ENCODE assay signal across 7 mouse cellular contexts in the genomic region with DNA sequence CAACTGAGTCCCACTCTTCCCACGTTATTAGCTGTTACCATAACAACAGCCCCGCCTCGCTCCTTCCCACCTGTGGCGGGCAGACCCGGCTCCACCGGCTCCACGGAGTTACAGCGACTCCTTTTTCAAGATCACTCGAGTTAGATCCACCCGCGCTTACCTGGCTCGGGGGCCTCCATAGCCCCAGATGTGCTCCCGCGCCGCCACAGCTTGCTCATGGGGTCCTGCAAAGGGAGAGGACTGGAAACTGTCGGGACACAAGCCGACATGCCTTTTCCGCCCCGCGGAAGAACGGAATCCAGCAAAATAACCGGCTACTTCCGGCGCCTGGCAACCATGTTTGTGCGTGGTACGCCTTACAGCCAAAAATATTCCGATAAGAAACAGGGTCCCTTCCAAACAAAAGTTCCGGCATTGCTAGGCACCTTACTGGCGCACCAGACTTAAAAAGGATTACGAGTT. TPM values are rescaled to one million over a fixed set of nuclear protein-coding genes. Genes with fewer than 3 reads are reported as not detected.
DNase-seq lines count a peak whose midpoint lies in the region; ATAC-seq lines count a peak whose summit lies in the region.

No protein-coding gene starts in this region.

- ATAC-seq in intestine, embryonic 14.5 days (replicated peaks; ENCODE audit: low FRiP score, low TSS enrichment, low read depth) = 0 out of 2 replicates have a peak, but pooled peaks have one; percentile 12

- peaks cover 26% of the 10 kb centered on the region; the same call in 1 of the 2 replicates for H3K4me1 ChIP-seq in intestine, embryonic 14.5 days (replicated peaks; ENCODE audit: control insufficient read depth, insufficient read depth, low read length)
- peaks cover 47% of the 10 kb centered on the region for H3K4me1 ChIP-seq in midbrain, embryonic 10.5 days

- H3K4me2 ChIP-seq in intestine, embryonic 14.5 days (ENCODE audit: low read length) = peak overlapping the region; percentile 84

- under 1% methylated on average over 30 of the region's 30 CpGs for WGBS in intestine, embryonic 14.5 days
- WGBS in midbrain, embryonic 10.5 days = under 1% methylated on average over 30 of the region's 30 CpGs

- H3K4me3 ChIP-seq in intestine, embryonic 14.5 days (ENCODE audit: low read depth, low read length) = peak overlapping the region; percentile 67
- H3K4me3 ChIP-seq in midbrain, embryonic 10.5 days = peak overlapping the region; percentile 89

- no peaks in the 10 kb centered on the region for H3K9me3 ChIP-seq in intestine, embryonic 14.5 days (ENCODE audit: control insufficient read depth, low read length)
- no peaks in the 10 kb centered on the region for H3K9me3 ChIP-seq in midbrain, embryonic 10.5 days (replicated peaks)

- intact Hi-C loops in gastrocnemius, postnatal 14 days (cut with DNase I; ENCODE audit: low total_unique reads) = no loop called here
- intact Hi-C loops in left cerebral cortex, postnatal 25 days (cut with DNase I) = no loop called here

- H3K36me3 ChIP-seq in intestine, embryonic 14.5 days (ENCODE audit: control insufficient read depth, insufficient read depth, low read length) = no peaks in the 10 kb centered on the region
- peaks cover 12% of the 10 kb centered on the region for H3K36me3 ChIP-seq in midbrain, embryonic 10.5 days

- H3K27ac ChIP-seq in intestine, embryonic 14.5 days (ENCODE audit: low read depth) = peak overlapping the region; percentile 16; the same call in 1 of the 2 replicates
- peak overlapping the region; percentile 93 for H3K27ac ChIP-seq in midbrain, embryonic 10.5 days (replicated peaks)

- peak; percentile 94 to 98 for DNase-seq in adrenal gland, adult (ENCODE audit: inconsistent age in 2 of 2, low spot score in 1 of 2)
- peak; percentile 97 for DNase-seq in embryo, embryonic 10.5 days (ENCODE audit: low spot score)
- peak; percentile 91 for DNase-seq in gastrocnemius, postnatal 14 days
- DNase-seq in intestine, embryonic 14.5 days (ENCODE audit: low spot score) = peak; percentile 96
- peak; percentile 88 to 92 for DNase-seq in left cerebral cortex, postnatal 25 days (ENCODE audit: low spot score in 2 of 2)
- DNase-seq in midbrain, embryonic 10.5 days (ENCODE audit: low spot score) = peak; percentile 92
- peak; percentile 86 for DNase-seq in right cerebral cortex, postnatal 4 days

- H3K27me3 ChIP-seq in intestine, embryonic 14.5 days (replicated peaks; ENCODE audit: control insufficient read depth, insufficient read depth, low read length) = no peaks in the 10 kb centered on the region
- H3K27me3 ChIP-seq in midbrain, embryonic 10.5 days (ENCODE audit: low read depth, poor library complexity, severe bottlenecking) = no peaks in the 10 kb centered on the region

- peak overlapping the region; percentile 50 for H3K9ac ChIP-seq in intestine, embryonic 14.5 days (ENCODE audit: low read length)

RNA-seq across cellular contexts. Expression of a gene that starts 0.3 kb away (rescaled TPM):
- total RNA-seq in gastrocnemius, postnatal 14 days (2021) = 10 to 100 TPM; 14.5 to 15.2 TPM
- 13.4 and 13.8 TPM in 2 replicates for polyA plus RNA-seq in intestine, embryonic 14.5 days (2014; fragmentation: Nextera tagmentation; extraction: Ambion mirVana)
- 10 to 100 TPM; 11.2 to 21.3 TPM for total RNA-seq in left cerebral cortex, postnatal 25 days (2021)
- 18.2 and 18.7 TPM in 2 replicates for polyA plus RNA-seq in midbrain, embryonic 10.5 days (2016; fragmentation: Nextera tagmentation; extraction: Ambion mirVana)

RNA-seq across cellular contexts. Expression of a gene that starts 3.5 kb away (rescaled TPM):
- total RNA-seq in gastrocnemius, postnatal 14 days (2021) = 10 to 100 TPM; 48.2 to 50.5 TPM
- polyA plus RNA-seq in intestine, embryonic 14.5 days (2014; fragmentation: Nextera tagmentation; extraction: Ambion mirVana) = 83.8 and 91.2 TPM in 2 replicates
- 10 to 100 TPM; 36.7 to 48.7 TPM for total RNA-seq in left cerebral cortex, postnatal 25 days (2021)
- 138 and 180 TPM in 2 replicates for polyA plus RNA-seq in midbrain, embryonic 10.5 days (2016; fragmentation: Nextera tagmentation; extraction: Ambion mirVana)

RNA-seq across cellular contexts. Expression of a gene that starts 9.6 kb away (rescaled TPM):
- total RNA-seq in gastrocnemius, postnatal 14 days (2021) = 1 to 10 TPM; 6.8 to 8.8 TPM
- 39.7 and 60.0 TPM in 2 replicates for polyA plus RNA-seq in intestine, embryonic 14.5 days (2014; fragmentation: Nextera tagmentation; extraction: Ambion mirVana)
- 10 to 100 TPM; 27.2 to 28.0 TPM for total RNA-seq in left cerebral cortex, postnatal 25 days (2021)
- 31.8 and 33.7 TPM in 2 replicates for polyA plus RNA-seq in midbrain, embryonic 10.5 days (2016; fragmentation: Nextera tagmentation; extraction: Ambion mirVana)

RNA-seq across cellular contexts. Expression of a gene that starts 10.4 kb away (rescaled TPM):
- total RNA-seq in gastrocnemius, postnatal 14 days (2021) = 10 to 100 TPM; 13.0 to 16.5 TPM
- 16.9 and 17.6 TPM in 2 replicates for polyA plus RNA-seq in intestine, embryonic 14.5 days (2014; fragmentation: Nextera tagmentation; extraction: Ambion mirVana)
- 10 to 100 TPM; 51.2 to 76.8 TPM for total RNA-seq in left cerebral cortex, postnatal 25 days (2021)
- polyA plus RNA-seq in midbrain, embryonic 10.5 days (2016; fragmentation: Nextera tagmentation; extraction: Ambion mirVana) = 35.3 and 39.7 TPM in 2 replicates

RNA-seq across cellular contexts. Expression of a gene that starts 16.0 kb away (rescaled TPM):
- 100 to 1,000 TPM; 100 to 117 TPM for total RNA-seq in gastrocnemius, postnatal 14 days (2021)
- 132 and 136 TPM in 2 replicates for polyA plus RNA-seq in intestine, embryonic 14.5 days (2014; fragmentation: Nextera tagmentation; extraction: Ambion mirVana)
- total RNA-seq in left cerebral cortex, postnatal 25 days (2021) = 10 to 100 TPM; 60.3 to 66.6 TPM
- 148 and 153 TPM in 2 replicates for polyA plus RNA-seq in midbrain, embryonic 10.5 days (2016; fragmentation: Nextera tagmentation; extraction: Ambion mirVana)

Comparison
In these comparisons a context has a peak if more than half of its experiments do, and no peak if none do; other contexts are left out.
1. Peak in every context shown above with its lines: DNase-seq, ATAC-seq, H3K4me3 ChIP-seq and H3K27ac ChIP-seq.